Mouse (Mus musculus) left cerebral cortex, postnatal 36 days (tissue): ENCODE data around the gene Hdhd5. TPM values are rescaled to one million over a fixed set of nuclear protein-coding genes. Genes with fewer than 3 reads are reported as not detected.

Source experiments
- DNase-seq, 2 experiments: peaks; one replicate each; pipeline ENCODE4 v3.0.0; 2021 to 2022; ENCODE audit warnings: low spot score in 2 of 2, mixed read lengths in 1 of 2
- intact Hi-C: fragments of 180-260 bp; cut with DNase I; formaldehyde crosslinking; loops from one replicate; pipeline ENCODE4 v1.15.1; 2025
- total RNA-seq, 2 experiments: library from RNA; stranded (reverse); gene quantifications; 2 replicates each; pipeline ENCODE4 v1.2.3; 2021

Gene Hdhd5
- total RNA-seq, 2 experiments from 2014 or later, result 30.9 to 44.9 TPM

GRCm38 (mm10) chr6:120539132-120539759, 8.1 kb upstream of the Hdhd5 start:
- intact Hi-C loops, result loop anchor here (1.0 kb wide), 1 partner anchor 197 kb away; no protein-coding TSS in a partner anchor
- peak; percentile 36 to 43 for DNase-seq

- intact Hi-C loops, result no loop called here
- DNase-seq, result no peak
These were observed 5.2 kb upstream of the Hdhd5 start for GRCm38 (mm10) chr6:120536337-120536736.

GRCm38 (mm10) chr6:120532594-120532993, 1.5 kb upstream of the Hdhd5 start:
- intact Hi-C loops, result no loop called here
- DNase-seq, result no peak

GRCm38 (mm10) chr6:120529123-120529522, 2.0 kb downstream of the Hdhd5 start:
- intact Hi-C loops, result no loop called here
- DNase-seq, result no peak

- no peak for DNase-seq
- intact Hi-C loops, result no loop called here
These were observed 6.3 kb downstream of the Hdhd5 start for GRCm38 (mm10) chr6:120524796-120525195.

- intact Hi-C loops, result no loop called here
- DNase-seq, result no peak
These were observed 11.5 kb downstream of the Hdhd5 start for GRCm38 (mm10) chr6:120519647-120520046.

GRCm38 (mm10) chr6:120517311-120517710, 13.8 kb downstream of the Hdhd5 start:
- DNase-seq, result no peak
- intact Hi-C loops, result no loop called here

GRCm38 (mm10) chr6:120516879-120517278, 14.2 kb downstream of the Hdhd5 start:
- intact Hi-C loops, result no loop called here
- DNase-seq, result no peak

GRCm38 (mm10) chr6:120516422-120516821, 14.7 kb downstream of the Hdhd5 start:
- DNase-seq, result no peak
- intact Hi-C loops, result no loop called here

GRCm38 (mm10) chr6:120511212-120511611, 19.9 kb downstream of the Hdhd5 start:
- DNase-seq, result no peak
- intact Hi-C loops, result no loop called here

- intact Hi-C loops, result no loop called here
- peak; percentile 77 to 81 for DNase-seq
These were observed 20.7 kb downstream of the Hdhd5 start for GRCm38 (mm10) chr6:120510425-120510824.

- intact Hi-C loops, result no loop called here
- DNase-seq, result peak in 1 of 2 experiments; percentile 43
These were observed 21.1 kb downstream of the Hdhd5 start for GRCm38 (mm10) chr6:120509975-120510374.

- intact Hi-C loops, result no loop called here
- DNase-seq, result no peak
These were observed 22.5 kb downstream of the Hdhd5 start for GRCm38 (mm10) chr6:120508645-120509044.

GRCm38 (mm10) chr6:120505531-120505930, 25.6 kb downstream of the Hdhd5 start:
- intact Hi-C loops, result no loop called here
- no peak for DNase-seq

- intact Hi-C loops, result no loop called here
- peak; percentile 71 to 73 for DNase-seq
These were observed 27.1 kb downstream of the Hdhd5 start for GRCm38 (mm10) chr6:120504051-120504450.

- no peak for DNase-seq
- intact Hi-C loops, result no loop called here
These were observed 34.6 kb downstream of the Hdhd5 start for GRCm38 (mm10) chr6:120496544-120496943.

- intact Hi-C loops, result no loop called here
- peak; percentile 92 to 95 for DNase-seq
These were observed 37.5 kb downstream of the Hdhd5 start, which contains the start of gene Tmem121b for GRCm38 (mm10) chr6:120493374-120494181. Gene Tmem121b (minus strand): TSS chr6:120493807.

- intact Hi-C loops, result no loop called here
- DNase-seq, result peak in 1 of 2 experiments; percentile 62
These were observed 38.4 kb downstream of the Hdhd5 start for GRCm38 (mm10) chr6:120492499-120493373.

GRCm38 (mm10) chr6:120491862-120492498, 39.1 kb downstream of the Hdhd5 start:
- no peak for DNase-seq
- intact Hi-C loops, result no loop called here

GRCm38 (mm10) chr6:120491064-120491463, 40.1 kb downstream of the Hdhd5 start:
- intact Hi-C loops, result no loop called here
- no peak for DNase-seq
